Mouse (Mus musculus): ENCODE measurements around the gene Ell2. TPM values are rescaled to one million over a fixed set of nuclear protein-coding genes. Genes with fewer than 3 reads are reported as not detected.

Gene Ell2
- total RNA-seq, 2 experiments from 2014 or later, result 31.2 to 35.5 TPM

GRCm38 (mm10) chr13:75760859-75761548, 54.4 kb downstream of the Ell2 start:
- no peak for DNase-seq (ENCODE audit: low spot score in 2 of 2)
- TF ChIP-seq CTCF (conservative IDR thresholded peaks at IDR 0.05), result no peak
- Histone ChIP-seq H3K4me3 (no peak overlapping the region), H3K27ac (no peak overlapping the region)

GRCm38 (mm10) chr13:75762759-75763158, 56.2 kb downstream of the Ell2 start:
- no peak for DNase-seq (ENCODE audit: low spot score in 2 of 2)
- TF ChIP-seq CTCF (conservative IDR thresholded peaks at IDR 0.05), result no peak
- no peak overlapping the region for H3K4me3 ChIP-seq
- H3K27ac ChIP-seq, result no peak overlapping the region

GRCm38 (mm10) chr13:75763280-75763679, 56.7 kb downstream of the Ell2 start:
- no peak for DNase-seq (ENCODE audit: low spot score in 2 of 2)

GRCm38 (mm10) chr13:75765742-75766141, 59.2 kb downstream of the Ell2 start:
- DNase-seq (ENCODE audit: low spot score in 2 of 2), result no peak
- no peak overlapping the region for H3K27ac ChIP-seq
- no peak overlapping the region for H3K4me3 ChIP-seq
- TF ChIP-seq CTCF (conservative IDR thresholded peaks at IDR 0.05), result no peak

More at GRCm38 (mm10) chr13:75763280-75763679, 56.7 kb downstream of the Ell2 start:
- TF ChIP-seq CTCF (conservative IDR thresholded peaks at IDR 0.05), result no peak
- Histone ChIP-seq H3K27ac (no peak overlapping the region), H3K4me3 (no peak overlapping the region)

GRCm38 (mm10) chr13:75766238-75766637, 59.7 kb downstream of the Ell2 start:
- DNase-seq (ENCODE audit: low spot score in 2 of 2), result no peak
- no peak for TF ChIP-seq CTCF (conservative IDR thresholded peaks at IDR 0.05)
- H3K27ac ChIP-seq, result no peak overlapping the region
- no peak overlapping the region for H3K4me3 ChIP-seq

- DNase-seq (ENCODE audit: low spot score in 2 of 2), result no peak
- Histone ChIP-seq H3K27ac (no peak overlapping the region), H3K4me3 (no peak overlapping the region)
- no peak for TF ChIP-seq CTCF (conservative IDR thresholded peaks at IDR 0.05)
Measured at GRCm38 (mm10) chr13:75766967-75767366, 60.4 kb downstream of the Ell2 start.

- no peak for TF ChIP-seq CTCF (conservative IDR thresholded peaks at IDR 0.05)
- Histone ChIP-seq H3K4me3 (no peak overlapping the region), H3K27ac (no peak overlapping the region)
- no peak for DNase-seq (ENCODE audit: low spot score in 2 of 2)
Measured at GRCm38 (mm10) chr13:75770744-75771143, 64.2 kb downstream of the Ell2 start.

GRCm38 (mm10) chr13:75771404-75771803, 64.8 kb downstream of the Ell2 start:
- no peak for TF ChIP-seq CTCF (conservative IDR thresholded peaks at IDR 0.05)
- Histone ChIP-seq H3K27ac (no peak overlapping the region), H3K4me3 (no peak overlapping the region)
- DNase-seq (ENCODE audit: low spot score in 2 of 2), result no peak

- no peak for TF ChIP-seq CTCF (conservative IDR thresholded peaks at IDR 0.05)
- no peak for DNase-seq (ENCODE audit: low spot score in 2 of 2)
- Histone ChIP-seq H3K27ac (no peak overlapping the region), H3K4me3 (no peak overlapping the region)
Measured at GRCm38 (mm10) chr13:75771984-75772730, 65.6 kb downstream of the Ell2 start.

GRCm38 (mm10) chr13:75775961-75776360, 69.4 kb downstream of the Ell2 start:
- H3K27ac ChIP-seq, result no peak overlapping the region
- no peak overlapping the region for H3K4me3 ChIP-seq
- no peak for DNase-seq (ENCODE audit: low spot score in 2 of 2)
- no peak for TF ChIP-seq CTCF (conservative IDR thresholded peaks at IDR 0.05)

- no peak for TF ChIP-seq CTCF (conservative IDR thresholded peaks at IDR 0.05)
- DNase-seq (ENCODE audit: low spot score in 2 of 2), result no peak
Measured at GRCm38 (mm10) chr13:75776692-75777091, 70.1 kb downstream of the Ell2 start.

GRCm38 (mm10) chr13:75778156-75778555, 71.6 kb downstream of the Ell2 start:
- DNase-seq (ENCODE audit: low spot score in 2 of 2), result no peak
- no peak for TF ChIP-seq CTCF (conservative IDR thresholded peaks at IDR 0.05)
- no peak overlapping the region for H3K4me3 ChIP-seq
- no peak overlapping the region for H3K27ac ChIP-seq

More at GRCm38 (mm10) chr13:75776692-75777091, 70.1 kb downstream of the Ell2 start:
- Histone ChIP-seq H3K4me3 (no peak overlapping the region), H3K27ac (no peak overlapping the region)

GRCm38 (mm10) chr13:75779169-75779568, 72.6 kb downstream of the Ell2 start:
- no peak for TF ChIP-seq CTCF (conservative IDR thresholded peaks at IDR 0.05)
- Histone ChIP-seq H3K4me3 (no peak overlapping the region), H3K27ac (no peak overlapping the region)
- DNase-seq (ENCODE audit: low spot score in 2 of 2), result no peak

GRCm38 (mm10) chr13:75780096-75780495, 73.5 kb downstream of the Ell2 start:
- TF ChIP-seq CTCF (conservative IDR thresholded peaks at IDR 0.05), result no peak
- no peak for DNase-seq (ENCODE audit: low spot score in 2 of 2)
- Histone ChIP-seq H3K27ac (no peak overlapping the region), H3K4me3 (no peak overlapping the region)
